In genomic region chr13:107087355-107087754, GRCm38 (mm10) we compare ENCODE assay signal across 26 mouse cellular contexts.
DNase-seq lines count a peak whose midpoint lies in the region; ATAC-seq lines count a peak whose summit lies in the region.
"Had no signal": no experiment of that assay in that cellular context is flagged by ENCODE, and none has a peak within 500 bp of the region (broad histone marks: within the 10 kb centered on the region; RNA-seq: fewer than 3 reads in every experiment).

No protein-coding gene starts in this region.

- DNase-seq in intestine, embryonic 14.5 days (ENCODE audit: low spot score) = peak; percentile 38
- no peak for DNase-seq in embryonic facial prominence, embryonic 10.5 days (ENCODE audit: low spot score)
- no peak for DNase-seq in left cerebral cortex, adult 18-20 months (ENCODE audit: low spot score in 2 of 2)
- no peak for DNase-seq in urinary bladder, postnatal 14 days (ENCODE audit: low spot score)
- DNase-seq: adrenal gland, postnatal 10 days; B cell, adult 2 months; cerebellum, adult 9-10 months; gastrocnemius, postnatal 10 days; kidney, adult 2 months; layer of hippocampus, adult 9-11 months; midbrain, embryonic 14.5 days; retina, postnatal 1 day; thymus, postnatal 25 days had no signal

- ATAC-seq in intestine, embryonic 14.5 days (replicated peaks; ENCODE audit: low FRiP score, low TSS enrichment, low read depth) = no peak
- no peak for ATAC-seq in intestine, embryonic 16.5 days
- ATAC-seq in erythroid progenitor cell, adult 5-6 weeks (replicated peaks; ENCODE audit: low FRiP score, poor library complexity, severe bottlenecking) = peak; percentile 44
- peak; percentile 86 for ATAC-seq in liver, embryonic 15.5 days (ENCODE audit: insufficient read depth)
- ATAC-seq: activated CD4-positive, CD25-positive, alpha-beta regulatory T cell, adult 4 months; forebrain, embryonic 15.5 days; lung, postnatal 0 days had no signal

- no peak overlapping the region for H3K9ac ChIP-seq in intestine, embryonic 14.5 days (ENCODE audit: low read length)
- H3K9ac ChIP-seq in intestine, embryonic 16.5 days (ENCODE audit: low read depth, low read length) = no peak overlapping the region
- no peak overlapping the region for H3K9ac ChIP-seq in liver, embryonic 15.5 days
- H3K9ac ChIP-seq: forebrain, embryonic 15.5 days; heart, embryonic 13.5 days; hindbrain, embryonic 12.5 days; neural tube, embryonic 12.5 days had no signal

- H3K27ac ChIP-seq in intestine, embryonic 14.5 days (ENCODE audit: low read depth) = no peak overlapping the region
- no peak overlapping the region for H3K27ac ChIP-seq in intestine, embryonic 16.5 days (ENCODE audit: low read length)
- H3K27ac ChIP-seq in liver, embryonic 15.5 days (replicated peaks) = peak overlapping the region; percentile 80
- no peak overlapping the region for H3K27ac ChIP-seq in embryonic facial prominence, embryonic 10.5 days (replicated peaks)
- H3K27ac ChIP-seq: forebrain, embryonic 15.5 days; heart, embryonic 13.5 days; hindbrain, embryonic 12.5 days; kidney, postnatal 0 days; limb, embryonic 10.5 days; neural tube, embryonic 12.5 days had no signal

- no peak overlapping the region for H3K4me2 ChIP-seq in intestine, embryonic 14.5 days (ENCODE audit: low read length)
- no peak overlapping the region for H3K4me2 ChIP-seq in intestine, embryonic 16.5 days (ENCODE audit: low read depth, low read length)
- peak overlapping the region; percentile 9; the same call in 1 of the 2 replicates for H3K4me2 ChIP-seq in liver, embryonic 15.5 days
- H3K4me2 ChIP-seq: forebrain, embryonic 15.5 days; heart, embryonic 13.5 days; hindbrain, embryonic 12.5 days; neural tube, embryonic 12.5 days had no signal

- WGBS in intestine, embryonic 14.5 days = 62% methylated on average over 6 of the region's 6 CpGs
- 65% methylated on average over 6 of the region's 6 CpGs for WGBS in intestine, embryonic 16.5 days
- 44% methylated on average over 6 of the region's 6 CpGs for WGBS in liver, embryonic 15.5 days (ENCODE audit: insufficient replicate concordance)
- 69% methylated on average over 6 of the region's 6 CpGs for whole genome bisulfite sequencing in embryonic facial prominence, embryonic 10.5 days

- no peaks in the 10 kb centered on the region for H3K27me3 ChIP-seq in intestine, embryonic 14.5 days (replicated peaks; ENCODE audit: control insufficient read depth, insufficient read depth, low read length)
- H3K27me3 ChIP-seq in intestine, embryonic 16.5 days (replicated peaks; ENCODE audit: control insufficient read depth, insufficient read depth, low read length) = no peaks in the 10 kb centered on the region
- H3K27me3 ChIP-seq in liver, embryonic 15.5 days = no peaks in the 10 kb centered on the region
- no peaks in the 10 kb centered on the region for H3K27me3 ChIP-seq in embryonic facial prominence, embryonic 10.5 days (replicated peaks; ENCODE audit: low read depth, poor library complexity, severe bottlenecking)
- H3K27me3 ChIP-seq: CH12.LX; forebrain, embryonic 15.5 days; heart, embryonic 13.5 days; hindbrain, embryonic 12.5 days; neural tube, embryonic 12.5 days had no signal

- H3K4me1 ChIP-seq in intestine, embryonic 14.5 days (replicated peaks; ENCODE audit: control insufficient read depth, insufficient read depth, low read length) = no peaks in the 10 kb centered on the region
- no peaks in the 10 kb centered on the region for H3K4me1 ChIP-seq in intestine, embryonic 16.5 days (ENCODE audit: control insufficient read depth, insufficient read depth, low read length)
- peaks cover 25% of the 10 kb centered on the region for H3K4me1 ChIP-seq in liver, embryonic 15.5 days (replicated peaks)
- H3K4me1 ChIP-seq in embryonic facial prominence, embryonic 10.5 days = no peaks in the 10 kb centered on the region
- H3K4me1 ChIP-seq: forebrain, embryonic 15.5 days; hindbrain, embryonic 12.5 days; limb, embryonic 10.5 days; neural tube, embryonic 12.5 days had no signal

- H3K4me3 ChIP-seq in intestine, embryonic 14.5 days (ENCODE audit: low read depth, low read length) = no peak overlapping the region
- H3K4me3 ChIP-seq in intestine, embryonic 16.5 days (ENCODE audit: low read length) = no peak overlapping the region
- H3K4me3 ChIP-seq in liver, embryonic 15.5 days (replicated peaks) = no peak overlapping the region
- H3K4me3 ChIP-seq in embryonic facial prominence, embryonic 10.5 days = no peak overlapping the region
- H3K4me3 ChIP-seq: forebrain, embryonic 15.5 days; heart, embryonic 13.5 days; hindbrain, embryonic 12.5 days; limb, embryonic 10.5 days; neural tube, embryonic 12.5 days had no signal

- no peaks in the 10 kb centered on the region for H3K36me3 ChIP-seq in intestine, embryonic 14.5 days (ENCODE audit: control insufficient read depth, insufficient read depth, low read length)
- no peaks in the 10 kb centered on the region for H3K36me3 ChIP-seq in intestine, embryonic 16.5 days (ENCODE audit: control insufficient read depth, insufficient read depth, low read length)
- H3K36me3 ChIP-seq in liver, embryonic 15.5 days (replicated peaks) = peaks cover 16% of the 10 kb centered on the region
- H3K36me3 ChIP-seq in embryonic facial prominence, embryonic 10.5 days (replicated peaks) = no peaks in the 10 kb centered on the region
- H3K36me3 ChIP-seq: forebrain, embryonic 15.5 days; heart, embryonic 13.5 days; hindbrain, embryonic 12.5 days; limb, embryonic 10.5 days; neural tube, embryonic 12.5 days had no signal

- H3K9me3 ChIP-seq in intestine, embryonic 14.5 days (ENCODE audit: control insufficient read depth, low read length) = no peaks in the 10 kb centered on the region
- H3K9me3 ChIP-seq in intestine, embryonic 16.5 days (ENCODE audit: control insufficient read depth, low read length) = no peaks in the 10 kb centered on the region
- H3K9me3 ChIP-seq in liver, embryonic 15.5 days (replicated peaks) = no peaks in the 10 kb centered on the region
- no peaks in the 10 kb centered on the region for H3K9me3 ChIP-seq in embryonic facial prominence, embryonic 10.5 days
- H3K9me3 ChIP-seq: forebrain, embryonic 15.5 days; G1E; heart, embryonic 13.5 days; hindbrain, embryonic 12.5 days; limb, embryonic 10.5 days; neural tube, embryonic 12.5 days had no signal

Comparison
In these comparisons a context has a peak if more than half of its experiments do, and no peak if none do; other contexts are left out.
1. ATAC-seq: peak in erythroid progenitor cell, adult 5-6 weeks (single experiment) and liver, embryonic 15.5 days (single experiment); none in intestine, embryonic 14.5 days (single experiment) and intestine, embryonic 16.5 days (single experiment).